Mouse (Mus musculus) gastrocnemius, postnatal 4 days (tissue): ENCODE measurements around the gene Sema3f. TPM values are rescaled to one million over a fixed set of nuclear protein-coding genes. Genes with fewer than 3 reads are reported as not detected.
A peak's percentile ranks its signal among the peaks of the same experiment; 100 is the strongest.

Source experiments
- DNase-seq, 2 experiments: peaks; one replicate each; pipeline ENCODE4 v3.0.0; 2021 to 2022; ENCODE audit warnings: low spot score in 2 of 2, mixed read lengths in 2 of 2
- long read RNA-seq, 2 experiments: library from polyadenylated mRNA; stranded (forward); transcript quantifications; one replicate each; pipeline ENCODE4 v2.0.0; 2021
- total RNA-seq, 2 experiments: library from RNA; stranded (reverse); gene quantifications; 2 replicates each; pipeline ENCODE4 v1.2.3; 2021

Sema3f gene
- 10 to 100 TPM; 26.4 to 27.2 TPM for total RNA-seq
- long read RNA-seq, experiment 1, partial matches to known transcripts, result 3 of 13 reads
- long read RNA-seq, experiment 1, other reads (novel, unspliced or antisense), result 10 of 13 reads
- long read RNA-seq, experiment 2, partial matches to known transcripts, result 7 of 27 reads
- long read RNA-seq, experiment 2, other reads (novel, unspliced or antisense), result 20 of 27 reads

- peak; percentile 64 to 80 for DNase-seq
Observed at GRCm38 (mm10) chr9:107709697-107710483, at the start of gene Sema3f. Gene Sema3f, minus strand, starts transcription at chr9:107710475.

GRCm38 (mm10) chr9:107759593-107759992 lies 49.3 kb upstream of the Sema3f start:
- no peak for DNase-seq

GRCm38 (mm10) chr9:107750378-107750777 lies 40.1 kb upstream of the Sema3f start:
- DNase-seq, result no peak

- DNase-seq, result no peak
Observed at GRCm38 (mm10) chr9:107748063-107748462, 37.8 kb upstream of the Sema3f start.

- DNase-seq, result no peak
Observed at GRCm38 (mm10) chr9:107747310-107747709, 37.0 kb upstream of the Sema3f start.

GRCm38 (mm10) chr9:107746679-107747078 lies 36.4 kb upstream of the Sema3f start:
- no peak for DNase-seq

- DNase-seq, result no peak
Observed at GRCm38 (mm10) chr9:107744061-107744460, 33.8 kb upstream of the Sema3f start.

GRCm38 (mm10) chr9:107738841-107739202 lies 28.5 kb upstream of the Sema3f start:
- no peak for DNase-seq

GRCm38 (mm10) chr9:107738020-107738840 lies 28.0 kb upstream of the Sema3f start:
- DNase-seq, result peak; percentile 80 to 84

GRCm38 (mm10) chr9:107736185-107736485 lies 25.9 kb upstream of the Sema3f start:
- DNase-seq, result no peak

- DNase-seq, result no peak
Observed at GRCm38 (mm10) chr9:107735356-107736184, 25.3 kb upstream of the Sema3f start.

- DNase-seq, result peak in 1 of 2 experiments; percentile 16
Observed at GRCm38 (mm10) chr9:107734567-107734971, 24.3 kb upstream of the Sema3f start.

- DNase-seq, result no peak
Observed at GRCm38 (mm10) chr9:107729709-107730108, 19.4 kb upstream of the Sema3f start.

GRCm38 (mm10) chr9:107728919-107729670 lies 18.8 kb upstream of the Sema3f start:
- no peak for DNase-seq

- DNase-seq, result no peak
Observed at GRCm38 (mm10) chr9:107727041-107727440, 16.8 kb upstream of the Sema3f start.

GRCm38 (mm10) chr9:107724796-107725195 lies 14.5 kb upstream of the Sema3f start:
- DNase-seq, result no peak

GRCm38 (mm10) chr9:107723794-107724531 lies 13.7 kb upstream of the Sema3f start:
- no peak for DNase-seq

GRCm38 (mm10) chr9:107723292-107723691 lies 13.0 kb upstream of the Sema3f start:
- no peak for DNase-seq

GRCm38 (mm10) chr9:107718781-107719540 lies 8.7 kb upstream of the Sema3f start:
- DNase-seq, result no peak
